Mouse (Mus musculus) E14TG2a.4 (cell line): ENCODE data around the gene Mmrn1.

Source experiments
- H3K27me3 ChIP-seq: 2 replicates; pipeline ENCODE4 v1.6.1; 2014; ENCODE audit warnings: low read length, control low read depth; ENCODE audit not compliant: insufficient read depth
- H3K36me3 ChIP-seq: 2 replicates; pipeline ENCODE4 v1.6.1; 2014; ENCODE audit warnings: low read length, control low read depth; ENCODE audit not compliant: insufficient read depth
- H3K4me1 ChIP-seq: replicated peaks from 2 replicates; pipeline ENCODE4 v1.6.1; 2014; ENCODE audit warnings: low read depth, low read length, control low read depth
- H3K4me3 ChIP-seq: replicated peaks from 2 replicates; pipeline ENCODE4 v1.5.1; 2014; ENCODE audit warnings: mild to moderate bottlenecking, low read length
- H3K9me3 ChIP-seq: 2 replicates; pipeline ENCODE4 v1.6.1; 2014; ENCODE audit warnings: low read length, control low read depth
- CTCF ChIP-seq: conservative IDR thresholded peaks from 2 replicates; pipeline ENCODE4 v1.5.1; 2014; ENCODE audit warnings: low read length
- NANOG ChIP-seq: IDR thresholded peaks from 2 replicates; pipeline ENCODE4 v1.6.1; 2014; ENCODE audit warnings: borderline replicate concordance, low read length, mixed read lengths
- POU5F1 ChIP-seq: IDR thresholded peaks from 2 replicates; pipeline ENCODE4 v1.6.1; 2014; ENCODE audit warnings: low read length, borderline replicate concordance

Gene Mmrn1

GRCm38 (mm10) chr6:60979039-60979438, 54.3 kb downstream of the Mmrn1 start:
- TF ChIP-seq POU5F1 (no peak), NANOG (no peak), CTCF (no peak)
- Histone ChIP-seq H3K4me1 (no peaks in the 10 kb centered on the region), H3K4me3 (no peak overlapping the region), H3K36me3 (no peaks in the 10 kb centered on the region), H3K9me3 (no peaks in the 10 kb centered on the region), H3K27me3 (no peaks in the 10 kb centered on the region)

- no peak for TF ChIP-seq CTCF
- TF ChIP-seq NANOG = no peak
- TF ChIP-seq POU5F1 = no peak
- Histone ChIP-seq H3K36me3 (no peaks in the 10 kb centered on the region), H3K27me3 (no peaks in the 10 kb centered on the region), H3K9me3 (no peaks in the 10 kb centered on the region), H3K4me1 (no peaks in the 10 kb centered on the region), H3K4me3 (no peak overlapping the region)
Measured at GRCm38 (mm10) chr6:60984360-60984759, 59.6 kb downstream of the Mmrn1 start.

GRCm38 (mm10) chr6:60985919-60986318, 61.1 kb downstream of the Mmrn1 start:
- Histone ChIP-seq H3K27me3 (no peaks in the 10 kb centered on the region), H3K4me1 (no peaks in the 10 kb centered on the region), H3K4me3 (no peak overlapping the region), H3K36me3 (no peaks in the 10 kb centered on the region), H3K9me3 (no peaks in the 10 kb centered on the region)
- peak; percentile 25; the same call in 1 of the 2 replicates for TF ChIP-seq CTCF
- TF ChIP-seq NANOG = no peak

- Histone ChIP-seq H3K9me3 (no peaks in the 10 kb centered on the region), H3K36me3 (no peaks in the 10 kb centered on the region), H3K27me3 (no peaks in the 10 kb centered on the region), H3K4me3 (no peak overlapping the region), H3K4me1 (peaks cover under 1% of the 10 kb centered on the region; the same call in 1 of the 2 replicates)
- TF ChIP-seq CTCF = no peak
Measured at GRCm38 (mm10) chr6:60986914-60987313, 62.1 kb downstream of the Mmrn1 start.

- TF ChIP-seq NANOG (no peak), POU5F1 (no peak), CTCF (no peak)
Measured at GRCm38 (mm10) chr6:60987804-60988203, 63.0 kb downstream of the Mmrn1 start.

GRCm38 (mm10) chr6:60992366-60992765, 67.6 kb downstream of the Mmrn1 start:
- Histone ChIP-seq H3K4me3 (no peak overlapping the region), H3K27me3 (no peaks in the 10 kb centered on the region), H3K9me3 (no peaks in the 10 kb centered on the region), H3K4me1 (peaks cover 36% of the 10 kb centered on the region), H3K36me3 (no peaks in the 10 kb centered on the region)
- no peak for TF ChIP-seq NANOG
- no peak for TF ChIP-seq CTCF
- no peak for TF ChIP-seq POU5F1

More at GRCm38 (mm10) chr6:60987804-60988203, 63.0 kb downstream of the Mmrn1 start:
- H3K9me3 ChIP-seq = no peaks in the 10 kb centered on the region
- H3K4me3 ChIP-seq = no peak overlapping the region
- peaks cover 10% of the 10 kb centered on the region for H3K4me1 ChIP-seq
- H3K36me3 ChIP-seq = no peaks in the 10 kb centered on the region
- H3K27me3 ChIP-seq = no peaks in the 10 kb centered on the region

GRCm38 (mm10) chr6:60993386-60994108, 68.8 kb downstream of the Mmrn1 start:
- Histone ChIP-seq H3K4me1 (peaks cover 36% of the 10 kb centered on the region), H3K27me3 (no peaks in the 10 kb centered on the region), H3K36me3 (no peaks in the 10 kb centered on the region), H3K4me3 (0 out of 2 replicates have a peak overlapping the region, but pooled peaks have one; percentile 35), H3K9me3 (no peaks in the 10 kb centered on the region)
- no peak for TF ChIP-seq NANOG
- TF ChIP-seq CTCF = no peak
- no peak for TF ChIP-seq POU5F1

GRCm38 (mm10) chr6:60994114-60994513, 69.3 kb downstream of the Mmrn1 start:
- Histone ChIP-seq H3K4me3 (peak overlapping the region; percentile 35), H3K9me3 (no peaks in the 10 kb centered on the region), H3K36me3 (no peaks in the 10 kb centered on the region), H3K4me1 (peaks cover 36% of the 10 kb centered on the region), H3K27me3 (no peaks in the 10 kb centered on the region)
- TF ChIP-seq NANOG (no peak), POU5F1 (peak; percentile 58; the same call in 1 of the 2 replicates), CTCF (no peak)

GRCm38 (mm10) chr6:60994521-60994920, 69.7 kb downstream of the Mmrn1 start:
- Histone ChIP-seq H3K4me1 (peaks cover 36% of the 10 kb centered on the region), H3K4me3 (peak overlapping the region; percentile 35), H3K9me3 (no peaks in the 10 kb centered on the region), H3K27me3 (no peaks in the 10 kb centered on the region), H3K36me3 (no peaks in the 10 kb centered on the region)
- TF ChIP-seq CTCF (no peak), NANOG (no peak), POU5F1 (no peak)
